Mouse (Mus musculus) mature B cell (primary cell): ENCODE data around the gene Rnaseh2b.

Experiments
- in situ Hi-C: fragments of 300-500 bp; cut with MboI; formaldehyde crosslinking; loops from 2 replicates; pipeline ENCODE4 v1.14.3; 2019

The Rnaseh2b gene

DNA sequence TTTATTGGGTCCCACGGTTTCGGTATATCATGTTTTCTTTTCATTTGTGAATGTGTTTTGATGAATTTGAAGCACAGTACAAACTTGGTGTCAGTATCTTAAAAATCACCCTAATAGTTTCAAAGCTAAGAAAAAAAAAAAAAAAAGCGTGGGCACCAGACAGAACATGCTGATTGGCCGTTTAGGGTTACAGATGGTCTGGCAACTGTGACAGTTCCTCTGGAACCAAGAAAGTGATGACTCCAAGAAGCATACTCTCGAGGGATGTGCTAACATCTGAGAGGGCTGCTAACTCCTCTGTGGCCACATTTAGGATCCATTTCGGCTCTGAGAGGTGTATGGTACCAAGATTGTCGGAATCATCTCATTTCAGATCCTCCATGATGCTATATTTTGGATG is 62.8 kb downstream of the Rnaseh2b start:
- in situ Hi-C loops: no loop called here

DNA sequence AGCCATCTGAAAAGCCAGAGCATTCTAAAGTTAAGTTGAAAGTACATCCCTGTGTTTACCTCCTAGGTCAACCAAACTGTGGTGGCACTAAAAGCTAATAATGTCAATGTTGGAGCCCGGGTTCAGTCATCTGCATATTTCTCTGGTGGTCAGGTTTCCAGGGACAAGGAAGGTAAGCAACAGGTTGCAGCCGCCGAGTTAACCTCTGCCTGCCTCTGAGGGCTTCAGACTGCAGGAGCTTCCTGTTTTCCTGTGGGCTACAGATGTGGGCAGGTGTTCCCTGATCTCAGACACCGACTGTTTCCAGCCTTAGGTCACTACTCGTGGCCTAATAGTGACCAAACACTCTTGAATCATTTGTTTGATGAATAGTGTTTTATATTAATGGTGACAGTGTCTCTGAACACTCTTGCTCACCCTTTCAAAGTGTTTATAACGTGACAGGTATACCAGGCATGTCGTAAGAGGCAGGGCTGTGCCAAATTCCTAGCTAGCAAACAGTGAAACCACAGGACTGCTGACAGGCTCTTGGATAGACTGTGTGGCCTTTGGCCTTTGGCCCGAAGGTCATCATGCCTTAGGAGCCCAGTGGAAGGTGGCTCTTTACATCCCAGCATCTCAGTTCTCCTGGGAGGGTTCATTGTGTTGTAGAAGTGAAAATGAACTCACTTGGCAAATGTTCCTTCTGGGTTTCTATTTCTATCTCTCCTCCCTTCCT is 69.0 kb downstream of the Rnaseh2b start:
- in situ Hi-C loops: no loop called here

DNA sequence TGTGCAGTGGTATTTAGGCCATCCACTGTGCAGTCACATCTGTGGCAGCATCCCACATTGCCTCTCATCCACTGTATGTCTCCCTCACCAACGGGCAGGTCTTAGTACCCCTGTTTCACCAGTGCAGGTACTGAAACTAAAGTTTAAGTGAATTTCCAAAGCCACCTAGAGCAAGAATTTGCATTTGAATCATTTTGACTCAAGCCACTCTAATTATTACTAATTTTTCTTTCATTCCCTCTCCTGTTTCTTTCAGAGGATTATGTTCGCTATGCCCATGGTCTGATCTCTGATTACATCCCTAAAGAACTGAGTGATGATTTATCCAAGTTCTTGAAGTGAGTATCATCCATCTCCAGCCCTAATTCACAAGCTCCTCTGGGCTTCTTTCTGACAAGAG is 71.4 kb downstream of the Rnaseh2b start:
- in situ Hi-C loops: no loop called here

- in situ Hi-C loops: no loop called here
Observed at GRCm38 (mm10) chr14:62370819-62371218, 78.4 kb downstream of the Rnaseh2b start.

GRCm38 (mm10) chr14:62374001-62374400 is 81.6 kb downstream of the Rnaseh2b start:
- in situ Hi-C loops: no loop called here

DNA sequence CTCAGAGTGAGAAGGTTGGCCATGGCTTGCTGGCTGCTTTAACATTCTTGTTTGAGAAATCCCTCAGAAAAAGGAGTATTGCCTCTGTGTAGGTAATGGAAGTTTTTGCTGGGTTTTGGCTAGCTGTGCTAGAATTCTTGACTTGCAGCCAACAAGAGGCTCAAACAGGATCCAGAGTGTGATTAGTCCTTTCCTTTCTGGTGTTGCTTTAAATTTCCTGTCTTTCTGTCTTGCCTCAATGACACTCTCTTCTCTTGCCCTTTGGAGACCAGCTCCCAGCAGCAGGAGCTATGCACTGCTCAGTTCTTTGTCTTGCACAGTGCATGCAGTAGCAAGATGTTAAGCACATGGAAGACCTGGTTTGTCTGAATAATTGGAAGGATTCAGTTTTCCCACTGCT is 83.3 kb downstream of the Rnaseh2b start:
- in situ Hi-C loops: no loop called here

DNA sequence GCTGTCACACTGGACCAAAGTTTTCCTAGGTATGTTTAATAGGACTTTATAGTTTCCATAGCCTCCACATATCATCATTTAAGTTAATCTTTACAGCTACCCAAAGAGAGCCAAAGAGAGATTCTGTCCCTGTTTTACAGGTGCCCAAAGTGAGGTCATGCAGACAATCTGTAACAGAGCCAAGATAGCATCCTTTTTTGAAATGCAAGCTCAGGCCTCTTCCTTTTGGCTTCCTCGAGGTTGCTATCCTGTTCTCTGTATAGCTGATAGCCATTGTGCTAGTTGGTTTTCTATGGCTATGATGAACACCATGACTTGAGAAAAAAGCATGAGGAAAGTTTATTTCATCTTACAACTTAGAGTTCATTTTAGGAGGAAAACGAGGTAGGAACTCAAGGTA is 83.7 kb downstream of the Rnaseh2b start:
- in situ Hi-C loops: no loop called here

GRCm38 (mm10) chr14:62379391-62379790 is 87.0 kb downstream of the Rnaseh2b start:
- in situ Hi-C loops: no loop called here

GRCm38 (mm10) chr14:62380606-62381005 is 88.2 kb downstream of the Rnaseh2b start:
- in situ Hi-C loops: no loop called here

DNA sequence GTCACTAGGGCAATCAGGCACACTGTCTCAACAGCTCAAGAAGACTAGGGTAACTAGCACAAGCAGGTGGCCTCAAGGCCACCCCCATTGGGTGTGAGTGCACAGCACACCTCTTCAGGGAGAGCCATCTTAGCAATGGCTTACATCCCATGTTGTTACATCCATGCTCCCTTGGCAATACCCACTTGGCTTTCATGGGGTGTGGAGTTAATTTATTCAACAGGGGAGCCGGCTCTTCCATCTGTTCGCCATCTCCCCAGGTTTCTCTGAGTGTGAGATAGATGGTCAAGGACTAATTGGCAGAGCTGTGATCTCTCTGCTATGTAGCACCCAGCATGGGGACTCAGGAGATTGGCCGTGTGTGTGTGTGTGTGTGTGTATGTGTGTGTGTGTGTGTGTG is 90.7 kb downstream of the Rnaseh2b start:
- in situ Hi-C loops: no loop called here

- in situ Hi-C loops: no loop called here
Observed at GRCm38 (mm10) chr14:62383786-62384299, 91.5 kb downstream of the Rnaseh2b start.

- in situ Hi-C loops: no loop called here
Observed at GRCm38 (mm10) chr14:62389064-62389728, 96.8 kb downstream of the Rnaseh2b start.

- in situ Hi-C loops: no loop called here
Observed at GRCm38 (mm10) chr14:62389729-62390536, 97.5 kb downstream of the Rnaseh2b start.

GRCm38 (mm10) chr14:62392754-62393153 is 100.4 kb downstream of the Rnaseh2b start:
- in situ Hi-C loops: no loop called here

DNA sequence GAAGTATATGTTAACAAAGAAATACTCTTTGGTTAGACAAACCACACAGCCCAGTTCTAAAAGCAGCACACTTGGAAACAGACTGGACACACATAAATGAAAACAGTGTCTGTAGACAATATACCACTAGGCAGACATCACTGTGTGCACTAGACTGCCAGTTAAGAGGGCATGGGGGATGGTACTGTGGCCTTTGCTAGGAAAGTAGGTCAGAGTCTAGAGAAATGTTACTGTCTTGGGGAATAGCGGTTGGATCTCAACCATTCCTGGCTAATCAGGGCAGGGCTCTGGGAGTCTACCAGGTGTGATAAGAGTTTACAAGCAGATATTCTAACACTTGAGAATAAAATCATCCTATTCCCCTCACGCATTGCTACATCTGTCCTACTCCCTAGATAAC is 103.0 kb downstream of the Rnaseh2b start:
- in situ Hi-C loops: no loop called here

GRCm38 (mm10) chr14:62416007-62416741 is 123.8 kb downstream of the Rnaseh2b start:
- in situ Hi-C loops: no loop called here

DNA sequence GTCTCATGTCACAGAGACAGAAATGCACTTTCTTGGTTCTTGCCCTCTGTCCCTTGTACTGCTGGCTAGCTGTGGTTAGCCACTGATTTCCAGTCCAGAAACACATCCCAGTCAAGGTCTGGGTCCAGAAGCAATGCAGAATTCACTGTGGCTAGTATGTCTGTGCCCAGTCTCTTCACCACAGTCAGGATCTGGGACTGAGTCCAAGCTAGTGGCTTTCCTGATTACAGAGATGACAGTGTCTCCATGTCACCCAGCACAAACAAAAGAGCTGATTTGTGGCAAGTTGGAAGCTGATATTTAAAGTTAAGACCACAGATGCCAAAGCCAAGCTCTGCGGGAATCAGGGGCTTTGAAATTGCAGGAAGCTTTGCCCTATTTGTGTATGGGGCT is 124.3 kb downstream of the Rnaseh2b start:
- in situ Hi-C loops: no loop called here

DNA sequence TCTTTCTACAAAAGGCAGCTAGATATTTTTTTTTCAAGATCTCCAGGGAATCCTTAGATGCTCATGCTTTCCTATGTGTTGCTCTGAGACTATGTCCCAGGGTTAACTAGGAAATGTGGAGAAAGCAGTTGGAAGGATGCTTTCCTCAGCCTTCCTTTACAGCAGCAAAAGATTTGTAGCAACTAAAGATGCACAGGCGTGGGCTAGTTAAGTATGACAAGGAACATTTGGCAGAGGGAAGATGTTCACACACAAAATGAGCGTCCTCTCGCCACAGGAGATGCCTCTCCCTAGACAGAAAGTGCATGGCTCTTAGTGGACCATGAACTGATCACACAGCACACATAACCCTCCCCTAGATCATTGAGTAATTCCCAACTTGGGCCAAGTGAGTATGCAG is 125.1 kb downstream of the Rnaseh2b start:
- in situ Hi-C loops: no loop called here

GRCm38 (mm10) chr14:62422265-62422664 is 129.9 kb downstream of the Rnaseh2b start:
- in situ Hi-C loops: no loop called here
